Mouse (Mus musculus) testis, adult 2 months (tissue): ENCODE measurements at regions not wholly inside any gene's neighbourhood (a gene's known extent, or its start where the extent isn't known, plus 50 kb on each side); places are given as distances from the start of the nearest gene placed in this dataset.

Experiments used
- CTCF ChIP-seq: fragments of 200-500 bp; IDR thresholded peaks from 2 replicates; pipeline ENCODE4 v1.5.1; 2012; ENCODE audit warnings: low read depth, mild to moderate bottlenecking, inconsistent platforms, low read length, moderate library complexity; ENCODE audit not compliant: control insufficient read depth, insufficient read depth, insufficient replicate concordance
- POLR2A ChIP-seq: fragments of 200-500 bp; IDR thresholded peaks from 2 replicates; pipeline ENCODE4 v1.6.1; 2012; ENCODE audit warnings: low read depth, mild to moderate bottlenecking, inconsistent platforms, low read length, moderate library complexity; ENCODE audit not compliant: control insufficient read depth

DNA sequence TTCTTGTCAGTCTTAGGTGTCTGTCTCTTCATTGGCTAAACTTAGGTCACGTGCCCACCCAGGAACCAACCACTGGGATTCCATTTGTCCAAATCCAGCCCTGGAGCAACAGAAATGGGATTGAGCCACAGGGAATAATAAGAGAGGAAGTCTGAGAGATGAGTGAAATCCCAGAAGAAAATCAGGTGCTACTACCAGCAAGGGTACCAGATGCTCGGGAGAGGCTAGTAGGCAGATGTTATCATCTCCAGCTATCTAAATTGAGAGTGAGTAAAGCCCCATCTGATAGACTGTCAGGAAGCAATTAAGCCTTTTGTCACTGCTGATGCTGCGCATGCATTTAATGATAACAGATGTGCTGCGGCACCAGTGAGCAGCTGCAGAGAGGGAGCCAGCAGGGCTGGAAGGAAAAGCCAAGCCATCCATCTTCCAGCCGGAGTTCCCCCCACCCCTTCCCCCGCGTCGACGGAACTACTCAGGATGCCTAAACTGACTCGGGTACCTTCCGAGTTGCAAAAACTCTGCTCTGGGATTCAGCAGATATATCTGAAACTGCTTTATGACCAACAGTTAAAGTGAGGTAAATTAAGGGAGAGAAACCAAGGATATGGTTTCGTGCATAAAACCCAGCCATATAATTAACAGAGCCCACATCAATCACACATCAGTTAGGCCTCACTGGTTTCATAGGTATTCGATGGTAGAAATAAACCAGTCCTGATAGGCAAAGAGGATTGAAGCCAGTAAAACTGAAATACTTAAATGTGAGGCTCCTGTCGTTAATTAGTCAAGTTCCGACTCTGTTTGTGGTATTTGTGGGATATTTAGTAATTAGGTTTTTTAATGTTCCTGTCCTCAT, 53.1 kb upstream of the Fam78b start:
- TF ChIP-seq POLR2A: no peak
- TF ChIP-seq CTCF: no peak
